Mouse (Mus musculus) cortical plate, adult 2 months (tissue): ENCODE measurements around the gene Tigd4. TPM values are rescaled to one million over a fixed set of nuclear protein-coding genes. Genes with fewer than 3 reads are reported as not detected.
"Not testable (repeated sequence)": the region's sequence is repeated elsewhere in the genome, so short reads cannot be mapped to it uniquely, and the experiment has no call there.

Experiments
- H3K27ac ChIP-seq: fragments of 200-500 bp; 2 replicates; pipeline ENCODE4 v1.5.1; 2012; ENCODE audit warnings: low read length, control low read depth, inconsistent platforms; ENCODE audit not compliant: insufficient read depth
- H3K4me1 ChIP-seq: fragments of 200-500 bp; 2 replicates; pipeline ENCODE4 v1.6.1; 2011; ENCODE audit warnings: low read length; ENCODE audit not compliant: control insufficient read depth, insufficient read depth
- H3K4me3 ChIP-seq: fragments of 200-500 bp; 2 replicates; pipeline ENCODE4 v1.5.1; 2011; ENCODE audit warnings: mild to moderate bottlenecking, low read length, control low read depth; ENCODE audit not compliant: insufficient read depth
- CTCF ChIP-seq: fragments of 200-500 bp; IDR thresholded peaks from 2 replicates; pipeline ENCODE4 v1.5.1; 2011; ENCODE audit warnings: mild to moderate bottlenecking, control low read depth, low read length; ENCODE audit not compliant: insufficient read depth; ENCODE audit errors: extremely low read depth
- POLR2A ChIP-seq: fragments of 200-500 bp; IDR thresholded peaks from 2 replicates; pipeline ENCODE4 v1.6.1; 2011; ENCODE audit warnings: mild to moderate bottlenecking, low read length, control low read depth; ENCODE audit not compliant: insufficient read depth; ENCODE audit errors: extremely low read depth
- polyA plus RNA-seq: library from polyadenylated mRNA; depleted of rRNA; stranded (reverse); fragments of >200 nt; gene quantifications from 2 replicates; pipeline ENCODE4 v1.2.3, GENCODE M21; 2012; rRNA removed

Gene Tigd4
- 0.02 and 0.04 TPM in 2 replicates for polyA plus RNA-seq

DNA sequence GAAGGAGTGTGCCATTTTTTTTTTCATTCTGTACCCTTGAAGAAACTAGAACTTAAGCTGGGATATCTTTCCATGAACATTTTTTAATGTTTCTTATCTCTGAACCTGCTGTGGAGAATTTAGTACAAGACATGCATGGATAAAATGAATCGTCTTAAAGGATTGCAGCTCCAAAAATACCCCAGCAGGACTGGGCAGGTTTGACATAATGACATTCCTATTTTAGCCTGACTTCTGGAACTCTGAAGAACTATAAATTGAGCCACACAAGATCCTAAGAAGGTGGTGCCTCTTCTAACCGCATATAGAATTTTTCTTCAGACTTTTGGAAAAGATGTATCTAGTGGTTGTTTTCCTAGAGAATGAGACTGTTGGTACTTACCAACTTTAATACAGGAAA, at the start of gene Tigd4:
Tigd4 (plus strand) TSS at position 301 of the 400 bp plus-strand sequence.
- TF ChIP-seq POLR2A (no peak), CTCF (no peak)
- H3K4me3 ChIP-seq: no peak within 1 kb of the TSS
- peaks cover 3% of the 10 kb centered on the region; the same call in 1 of the 2 replicates for H3K4me1 ChIP-seq
- no peak within 1 kb of the TSS for H3K27ac ChIP-seq

DNA sequence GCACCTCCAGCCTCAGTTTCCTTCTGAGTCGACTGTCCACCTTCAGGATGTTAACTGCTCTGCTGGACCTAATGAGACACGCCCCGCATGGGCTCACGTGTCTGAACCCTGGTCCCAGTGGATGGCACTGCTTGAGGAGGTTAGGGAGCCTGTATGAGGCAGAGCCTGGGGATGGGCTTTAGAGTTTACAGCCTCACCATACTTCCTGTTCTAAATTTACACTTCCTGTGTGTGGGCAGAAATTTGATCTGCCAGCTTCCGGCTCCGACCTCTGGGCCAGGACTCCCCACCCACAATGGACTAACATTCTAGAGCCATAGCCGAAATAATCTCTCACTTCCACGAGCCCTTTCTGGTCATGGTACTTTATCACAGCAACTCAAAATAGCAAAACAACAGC, 46.2 kb upstream of the Tigd4 start:
- no peak for TF ChIP-seq CTCF
- TF ChIP-seq POLR2A: no peak
- Histone ChIP-seq H3K4me1 (no peaks in the 10 kb centered on the region), H3K27ac (no peak overlapping the region), H3K4me3 (no peak overlapping the region)

DNA sequence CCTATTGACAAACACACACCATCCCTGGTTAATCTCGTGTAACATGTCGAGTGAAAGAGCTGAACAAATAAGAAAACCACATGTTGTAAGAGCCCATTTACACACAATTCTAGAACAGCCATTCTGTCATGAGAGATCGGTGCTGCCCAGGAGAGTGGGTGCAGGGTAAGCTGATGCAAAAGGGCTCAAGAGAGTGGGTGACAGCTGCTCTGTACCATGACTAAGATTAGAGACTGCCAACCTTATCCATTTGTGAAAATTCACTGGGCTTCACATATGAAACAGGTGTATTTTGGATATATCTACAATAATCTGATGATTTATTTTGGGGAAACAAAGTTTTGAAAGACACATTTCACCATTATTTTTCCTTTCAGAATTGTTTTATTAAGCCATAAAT, 37.6 kb upstream of the Tigd4 start:
- no peaks in the 10 kb centered on the region for H3K4me1 ChIP-seq
- H3K4me3 ChIP-seq: no peak overlapping the region
- no peak overlapping the region for H3K27ac ChIP-seq
- TF ChIP-seq CTCF (no peak), POLR2A (no peak)

DNA sequence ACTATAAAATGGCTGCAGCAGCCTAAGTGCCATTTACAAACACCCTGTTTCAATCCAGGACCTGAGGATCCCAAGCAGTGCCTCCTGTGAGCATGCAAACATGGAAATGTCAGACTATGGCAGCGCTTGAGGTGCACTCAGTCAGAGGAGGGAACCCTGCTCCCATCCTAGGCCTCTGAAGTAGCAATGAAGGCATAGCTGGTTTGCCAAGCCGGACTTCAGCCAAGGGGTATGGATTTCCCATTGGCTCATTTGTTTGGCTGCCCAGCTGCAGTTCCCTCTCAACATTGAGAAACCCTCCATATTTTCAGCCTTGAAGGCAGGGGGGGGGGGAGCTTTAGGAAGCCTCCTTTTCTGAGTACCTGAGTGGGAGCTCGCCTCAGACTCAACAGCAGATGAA, 35.1 kb upstream of the Tigd4 start:
- H3K4me1 ChIP-seq: no peaks in the 10 kb centered on the region
- TF ChIP-seq CTCF (no peak), POLR2A (no peak)
- no peak overlapping the region for H3K4me3 ChIP-seq
- H3K27ac ChIP-seq: no peak overlapping the region

DNA sequence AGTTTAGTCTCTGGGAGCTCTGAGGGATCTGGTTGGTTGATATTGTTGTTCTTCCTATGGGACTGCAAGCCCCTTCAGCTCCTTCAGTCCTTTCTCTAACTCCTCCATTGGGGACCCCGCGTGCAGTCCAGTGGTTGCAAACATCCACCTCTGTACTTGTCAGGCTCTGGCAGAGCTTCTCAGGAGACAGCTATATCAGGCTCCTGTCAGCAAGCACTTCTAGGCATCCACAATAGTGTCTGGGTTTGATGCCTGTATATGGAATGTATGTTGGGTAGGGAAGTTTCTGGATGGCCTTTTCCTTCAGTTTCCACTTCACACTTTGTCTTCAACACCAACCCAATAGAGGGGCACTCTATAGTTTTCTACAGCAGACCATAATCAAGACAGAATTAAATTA, 30.5 kb upstream of the Tigd4 start:
- not testable (repeated sequence) for H3K4me1 ChIP-seq, H3K27ac ChIP-seq, H3K4me3 ChIP-seq

DNA sequence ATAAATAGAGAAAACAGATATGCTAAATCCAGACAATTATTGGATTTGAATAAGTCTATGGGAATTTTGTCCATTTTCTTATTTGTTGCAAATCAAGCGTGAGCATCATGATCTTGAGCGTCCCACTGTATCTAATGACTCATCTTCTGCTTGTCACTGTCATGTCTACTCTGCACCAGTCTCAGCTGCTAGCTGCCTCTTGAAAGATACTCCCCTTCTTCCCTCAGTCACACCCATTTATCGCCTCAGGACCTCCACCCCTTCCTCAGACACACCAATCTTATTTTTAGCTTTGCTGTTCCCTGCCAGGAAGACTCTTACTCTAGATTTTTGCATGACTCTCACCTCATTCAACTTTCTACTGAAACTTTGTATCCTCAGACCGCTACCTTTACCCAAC, 30.0 kb upstream of the Tigd4 start:
- no peak for TF ChIP-seq POLR2A
- Histone ChIP-seq H3K4me1 (peaks cover 1% of the 10 kb centered on the region; the same call in 1 of the 2 replicates), H3K4me3 (no peak overlapping the region), H3K27ac (no peak overlapping the region)

DNA sequence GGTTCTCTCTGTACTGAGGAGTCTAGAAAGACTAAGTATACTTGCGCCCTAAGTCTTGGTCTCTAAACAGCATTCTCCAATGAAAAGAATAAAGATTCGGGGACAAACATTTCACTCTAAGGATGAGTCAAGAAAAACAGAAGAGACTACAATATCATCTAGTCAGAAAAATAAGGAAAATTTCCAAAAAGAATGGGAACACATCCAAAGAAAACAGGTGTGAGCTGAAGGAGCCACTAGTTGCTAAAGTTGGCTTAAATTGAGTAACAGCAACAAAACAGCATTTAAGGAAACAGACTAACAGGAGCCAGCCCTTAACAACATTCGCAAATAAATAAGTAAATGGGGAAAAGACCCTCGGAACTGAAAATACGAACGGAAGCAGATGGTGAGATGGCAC, 24.8 kb upstream of the Tigd4 start:
- no peak for TF ChIP-seq POLR2A
- no peak for TF ChIP-seq CTCF
- Histone ChIP-seq H3K4me1 (peaks cover 3% of the 10 kb centered on the region; the same call in 1 of the 2 replicates), H3K27ac (no peak overlapping the region), H3K4me3 (no peak overlapping the region)

DNA sequence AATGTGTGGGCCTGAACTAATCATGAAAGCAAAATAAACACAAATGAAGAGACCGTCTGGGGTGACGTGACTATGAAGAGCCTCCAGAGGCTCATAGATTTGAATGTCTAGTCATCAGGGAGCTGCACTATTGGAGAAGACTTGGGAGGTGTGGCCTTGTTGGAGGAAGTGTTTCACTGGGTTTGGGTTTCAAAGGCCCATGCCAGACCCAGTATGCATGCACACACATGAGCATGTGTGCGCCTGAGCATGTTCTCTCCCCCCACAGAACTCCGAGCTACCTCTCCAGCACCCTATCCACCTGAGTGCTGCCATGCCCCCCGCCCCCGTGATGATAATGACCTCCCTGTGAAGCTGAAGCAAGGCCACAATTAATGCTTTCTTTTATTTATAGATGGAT, 23.8 kb upstream of the Tigd4 start:
- Histone ChIP-seq H3K27ac (no peak overlapping the region), H3K4me3 (no peak overlapping the region)

DNA sequence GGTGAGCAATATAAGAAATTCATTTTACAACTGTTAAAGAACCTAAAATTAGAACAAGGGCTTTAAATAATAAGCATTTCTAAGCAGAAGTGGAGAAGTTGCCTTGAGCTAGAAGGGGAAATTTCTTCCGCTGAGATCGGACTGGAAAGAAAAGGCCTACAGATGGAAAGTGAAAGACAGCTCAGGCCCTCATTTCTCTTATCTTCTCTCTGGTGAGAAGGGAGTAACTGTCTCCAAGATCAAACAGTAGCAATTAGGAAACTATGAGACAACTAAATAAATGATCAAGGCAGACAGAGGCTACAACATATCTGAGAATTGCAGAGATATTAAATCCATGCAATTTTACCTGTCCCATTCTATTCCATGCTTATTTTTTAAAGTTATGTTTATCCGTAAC, 22.9 kb upstream of the Tigd4 start:
- no peak overlapping the region for H3K4me3 ChIP-seq
- 0 out of 2 replicates have a peak, but pooled peaks cover 3% of the 10 kb centered on the region for H3K4me1 ChIP-seq
- TF ChIP-seq CTCF (no peak), POLR2A (no peak)
- no peak overlapping the region for H3K27ac ChIP-seq

More for the DNA sequence above, 23.8 kb upstream of the Tigd4 start:
- 0 out of 2 replicates have a peak, but pooled peaks cover 3% of the 10 kb centered on the region for H3K4me1 ChIP-seq
- TF ChIP-seq CTCF: no peak
- TF ChIP-seq POLR2A: no peak

DNA sequence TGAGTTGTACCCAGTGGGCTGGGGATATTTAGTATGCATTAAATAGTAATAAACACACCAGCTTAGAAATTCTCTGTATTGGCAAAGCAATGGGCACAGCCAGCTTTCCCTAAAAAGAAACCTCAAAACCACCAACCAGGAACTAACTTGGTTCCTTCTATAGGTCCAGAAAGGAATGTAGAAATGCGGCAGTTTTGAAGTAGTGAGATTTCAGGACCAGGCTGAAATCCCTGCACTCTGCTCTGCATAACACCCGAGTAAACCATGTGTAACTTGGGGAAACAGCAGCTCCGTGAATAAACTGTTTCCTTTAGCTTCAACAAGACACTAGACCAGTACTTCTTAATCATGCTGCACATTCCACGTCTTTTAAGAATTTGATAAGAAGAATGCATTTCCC, 12.7 kb upstream of the Tigd4 start:
- peaks cover 2% of the 10 kb centered on the region; the same call in 1 of the 2 replicates for H3K4me1 ChIP-seq
- H3K4me3 ChIP-seq: no peak overlapping the region
- no peak overlapping the region for H3K27ac ChIP-seq
- TF ChIP-seq POLR2A (no peak), CTCF (no peak)

DNA sequence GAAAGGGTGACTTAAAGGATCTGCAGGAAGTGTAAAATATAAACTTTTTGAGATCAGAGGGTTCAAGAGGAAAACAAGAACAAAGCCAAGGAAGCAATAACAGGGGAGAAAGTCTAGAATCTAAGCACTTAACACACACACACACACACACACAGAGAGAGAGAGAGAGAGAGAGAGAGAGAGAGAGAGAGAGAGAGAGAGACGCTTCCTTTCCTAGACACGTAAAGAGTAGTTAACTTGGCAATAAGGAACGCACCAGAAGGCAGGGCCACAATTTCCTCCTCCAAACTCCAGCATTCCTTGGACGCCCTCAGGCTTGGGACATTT, 11.7 kb upstream of the Tigd4 start:
- no peak for TF ChIP-seq POLR2A
- no peak for TF ChIP-seq CTCF
- peak overlapping the region; percentile 61 for H3K4me3 ChIP-seq
- peaks cover 2% of the 10 kb centered on the region; the same call in 1 of the 2 replicates for H3K4me1 ChIP-seq
- peak overlapping the region; percentile 62; the same call in 1 of the 2 replicates for H3K27ac ChIP-seq
